Mouse (Mus musculus): Measurements from ENCODE around the gene Rab3gap1. TPM values are rescaled to one million over a fixed set of nuclear protein-coding genes. Genes with fewer than 3 reads are reported as not detected.

Rab3gap1 gene
- polyA plus RNA-seq, 1 experiment from 2014 or later, result 19.9 TPM

GRCm38 (mm10) chr1:127958801-127959200 lies 90.2 kb downstream of the Rab3gap1 start:
- H3K27ac ChIP-seq (ENCODE audit: low read depth, low read length), result no peak overlapping the region; the same call in 1 of the 2 replicates
- ATAC-seq (replicated peaks; ENCODE audit: low FRiP score), result no peak
- no peak overlapping the region for H3K4me2 ChIP-seq

DNA sequence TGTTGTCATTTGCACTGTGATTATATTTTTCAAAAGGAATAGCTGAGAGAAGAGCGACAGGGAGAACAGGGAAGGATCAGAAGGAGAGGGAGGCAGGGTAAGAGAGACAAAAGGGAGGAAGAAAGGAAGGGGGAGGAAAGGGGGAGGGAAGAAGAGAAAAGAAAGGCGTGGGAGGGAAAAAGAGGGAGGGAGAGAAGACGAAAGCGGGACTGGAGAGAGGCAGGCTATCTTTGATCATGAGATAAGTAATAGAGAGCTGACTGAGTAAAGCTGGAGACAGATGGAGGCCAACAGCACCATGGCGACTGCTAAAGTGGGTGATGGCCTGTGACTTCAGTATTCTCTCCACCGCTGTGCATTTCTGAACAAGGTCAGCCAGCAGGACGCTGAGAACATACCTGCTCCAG lies 90.7 kb downstream of the Rab3gap1 start:
- Histone ChIP-seq H3K4me3 (ENCODE audit: low read depth, low read length) (no peak overlapping the region), H3K9ac (ENCODE audit: low read depth, low read length) (no peak overlapping the region), H3K4me1 (replicated peaks; ENCODE audit: control insufficient read depth, insufficient read depth, low read length) (no peaks in the 10 kb centered on the region), H3K36me3 (ENCODE audit: control insufficient read depth, insufficient read depth, low read length) (peaks cover 3% of the 10 kb centered on the region; the same call in 1 of the 2 replicates), H3K4me2 (no peak overlapping the region), H3K27me3 (replicated peaks; ENCODE audit: control insufficient read depth, insufficient read depth, low read length) (no peaks in the 10 kb centered on the region), H3K9me3 (ENCODE audit: control insufficient read depth, low read length) (no peaks in the 10 kb centered on the region), H3K27ac (ENCODE audit: low read depth, low read length) (no peak overlapping the region)
- DNase-seq (ENCODE audit: low spot score) (no peak), ATAC-seq (replicated peaks; ENCODE audit: low FRiP score) (no peak)
- 67% methylated on average over 7 of the region's 7 CpGs for WGBS

More at GRCm38 (mm10) chr1:127958801-127959200, 90.2 kb downstream of the Rab3gap1 start:
- Histone ChIP-seq H3K27me3 (replicated peaks; ENCODE audit: control insufficient read depth, insufficient read depth, low read length) (no peaks in the 10 kb centered on the region), H3K9ac (ENCODE audit: low read depth, low read length) (no peak overlapping the region), H3K9me3 (ENCODE audit: control insufficient read depth, low read length) (no peaks in the 10 kb centered on the region), H3K4me1 (replicated peaks; ENCODE audit: control insufficient read depth, insufficient read depth, low read length) (no peaks in the 10 kb centered on the region), H3K36me3 (ENCODE audit: control insufficient read depth, insufficient read depth, low read length) (peaks cover 3% of the 10 kb centered on the region; the same call in 1 of the 2 replicates), H3K4me3 (ENCODE audit: low read depth, low read length) (no peak overlapping the region)
- 50% methylated on average over 5 of the region's 5 CpGs for WGBS
- no peak for DNase-seq (ENCODE audit: low spot score)

GRCm38 (mm10) chr1:127961140-127961539 lies 92.6 kb downstream of the Rab3gap1 start:
- no peak overlapping the region for H3K4me2 ChIP-seq
- ATAC-seq (replicated peaks; ENCODE audit: low FRiP score), result no peak
- H3K9ac ChIP-seq (ENCODE audit: low read depth, low read length), result no peak overlapping the region
- no peak overlapping the region for H3K4me3 ChIP-seq (ENCODE audit: low read depth, low read length)
- WGBS, result 92% methylated on average over 1 of the region's 1 CpGs
- no peak overlapping the region for H3K27ac ChIP-seq (ENCODE audit: low read depth, low read length)
- no peaks in the 10 kb centered on the region for H3K4me1 ChIP-seq (replicated peaks; ENCODE audit: control insufficient read depth, insufficient read depth, low read length)
- no peak for DNase-seq (ENCODE audit: low spot score)
- H3K36me3 ChIP-seq (ENCODE audit: control insufficient read depth, insufficient read depth, low read length), result peaks cover 3% of the 10 kb centered on the region; the same call in 1 of the 2 replicates
- H3K27me3 ChIP-seq (replicated peaks; ENCODE audit: control insufficient read depth, insufficient read depth, low read length), result no peaks in the 10 kb centered on the region
- no peaks in the 10 kb centered on the region for H3K9me3 ChIP-seq (ENCODE audit: control insufficient read depth, low read length)

DNA sequence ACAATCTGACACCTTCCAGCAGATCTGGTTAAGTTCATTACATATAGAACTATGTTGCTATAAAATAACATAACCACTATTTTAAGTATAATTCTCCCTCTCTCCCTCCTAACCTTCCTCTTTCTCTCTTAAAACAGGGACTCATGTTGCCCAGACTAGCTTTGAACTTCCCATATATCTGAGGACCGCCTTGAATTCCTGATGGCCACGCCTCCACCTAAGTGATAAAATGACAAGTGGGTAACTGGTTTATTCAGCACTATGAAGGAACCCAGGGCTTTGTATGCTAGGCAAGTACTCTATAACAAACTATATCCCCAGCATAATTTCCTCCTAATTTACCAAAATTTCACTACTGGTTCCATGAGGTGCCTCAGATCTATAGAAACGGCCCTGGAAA lies 94.8 kb downstream of the Rab3gap1 start:
- ATAC-seq (replicated peaks; ENCODE audit: low FRiP score) (no peak), DNase-seq (ENCODE audit: low spot score) (no peak)
- H3K27me3 ChIP-seq (replicated peaks; ENCODE audit: control insufficient read depth, insufficient read depth, low read length), result no peaks in the 10 kb centered on the region
- H3K9me3 ChIP-seq (ENCODE audit: control insufficient read depth, low read length), result no peaks in the 10 kb centered on the region
- peaks cover 3% of the 10 kb centered on the region; the same call in 1 of the 2 replicates for H3K36me3 ChIP-seq (ENCODE audit: control insufficient read depth, insufficient read depth, low read length)
- WGBS, result 90% methylated on average over 3 of the region's 3 CpGs
- no peaks in the 10 kb centered on the region for H3K4me1 ChIP-seq (replicated peaks; ENCODE audit: control insufficient read depth, insufficient read depth, low read length)
- no peak overlapping the region for H3K27ac ChIP-seq (ENCODE audit: low read depth, low read length)
- H3K9ac ChIP-seq (ENCODE audit: low read depth, low read length), result no peak overlapping the region
- no peak overlapping the region for H3K4me3 ChIP-seq (ENCODE audit: low read depth, low read length)
- H3K4me2 ChIP-seq, result no peak overlapping the region

DNA sequence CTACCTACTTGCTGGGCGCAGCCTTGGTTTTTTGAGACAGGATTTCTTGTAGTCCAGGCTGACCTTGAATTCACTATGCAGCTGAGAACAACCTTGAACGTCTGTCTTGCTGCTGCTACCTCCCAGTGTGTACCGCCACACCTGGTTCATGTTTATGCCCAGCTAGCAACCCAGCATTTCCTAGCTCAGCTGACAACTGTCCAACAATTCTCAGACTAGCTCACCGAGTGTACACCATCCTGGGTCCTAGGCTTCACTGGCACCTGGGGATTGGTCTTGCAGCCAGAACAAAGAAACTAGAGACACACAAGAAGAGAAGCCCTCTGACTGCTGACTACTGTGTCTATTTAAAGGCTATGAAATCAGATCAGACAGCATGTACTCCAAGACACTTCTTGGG lies 102.3 kb downstream of the Rab3gap1 start:
- Histone ChIP-seq H3K9ac (ENCODE audit: low read depth, low read length) (no peak overlapping the region), H3K27me3 (replicated peaks; ENCODE audit: control insufficient read depth, insufficient read depth, low read length) (no peaks in the 10 kb centered on the region), H3K4me1 (replicated peaks; ENCODE audit: control insufficient read depth, insufficient read depth, low read length) (no peaks in the 10 kb centered on the region), H3K27ac (ENCODE audit: low read depth, low read length) (no peak overlapping the region), H3K4me2 (no peak overlapping the region), H3K4me3 (ENCODE audit: low read depth, low read length) (no peak overlapping the region), H3K9me3 (ENCODE audit: control insufficient read depth, low read length) (no peaks in the 10 kb centered on the region), H3K36me3 (ENCODE audit: control insufficient read depth, insufficient read depth, low read length) (no peaks in the 10 kb centered on the region; the same call in 1 of the 2 replicates)
- 83% methylated on average over 4 of the region's 4 CpGs for WGBS
- no peak for ATAC-seq (replicated peaks; ENCODE audit: low FRiP score)
- no peak for DNase-seq (ENCODE audit: low spot score)

GRCm38 (mm10) chr1:127974082-127974481 lies 105.5 kb downstream of the Rab3gap1 start:
- 91% methylated on average over 4 of the region's 4 CpGs for WGBS
- H3K4me3 ChIP-seq (ENCODE audit: low read depth, low read length), result no peak overlapping the region

GRCm38 (mm10) chr1:127975676-127976075 lies 107.1 kb downstream of the Rab3gap1 start:
- Histone ChIP-seq H3K36me3 (ENCODE audit: control insufficient read depth, insufficient read depth, low read length) (no peaks in the 10 kb centered on the region; the same call in 1 of the 2 replicates), H3K9me3 (ENCODE audit: control insufficient read depth, low read length) (no peaks in the 10 kb centered on the region), H3K9ac (ENCODE audit: low read depth, low read length) (no peak overlapping the region), H3K27me3 (replicated peaks; ENCODE audit: control insufficient read depth, insufficient read depth, low read length) (no peaks in the 10 kb centered on the region), H3K27ac (ENCODE audit: low read depth, low read length) (no peak overlapping the region), H3K4me3 (ENCODE audit: low read depth, low read length) (no peak overlapping the region), H3K4me2 (no peak overlapping the region), H3K4me1 (replicated peaks; ENCODE audit: control insufficient read depth, insufficient read depth, low read length) (no peaks in the 10 kb centered on the region)
- no peak for ATAC-seq (replicated peaks; ENCODE audit: low FRiP score)
- WGBS, result 74% methylated on average over 2 of the region's 2 CpGs
- DNase-seq (ENCODE audit: low spot score), result no peak

More at GRCm38 (mm10) chr1:127974082-127974481, 105.5 kb downstream of the Rab3gap1 start:
- Histone ChIP-seq H3K27ac (ENCODE audit: low read depth, low read length) (no peak overlapping the region), H3K4me2 (no peak overlapping the region), H3K9me3 (ENCODE audit: control insufficient read depth, low read length) (no peaks in the 10 kb centered on the region), H3K36me3 (ENCODE audit: control insufficient read depth, insufficient read depth, low read length) (no peaks in the 10 kb centered on the region; the same call in 1 of the 2 replicates), H3K27me3 (replicated peaks; ENCODE audit: control insufficient read depth, insufficient read depth, low read length) (no peaks in the 10 kb centered on the region), H3K4me1 (replicated peaks; ENCODE audit: control insufficient read depth, insufficient read depth, low read length) (no peaks in the 10 kb centered on the region), H3K9ac (ENCODE audit: low read depth, low read length) (no peak overlapping the region)
- DNase-seq (ENCODE audit: low spot score) (no peak), ATAC-seq (replicated peaks; ENCODE audit: low FRiP score) (no peak)

DNA sequence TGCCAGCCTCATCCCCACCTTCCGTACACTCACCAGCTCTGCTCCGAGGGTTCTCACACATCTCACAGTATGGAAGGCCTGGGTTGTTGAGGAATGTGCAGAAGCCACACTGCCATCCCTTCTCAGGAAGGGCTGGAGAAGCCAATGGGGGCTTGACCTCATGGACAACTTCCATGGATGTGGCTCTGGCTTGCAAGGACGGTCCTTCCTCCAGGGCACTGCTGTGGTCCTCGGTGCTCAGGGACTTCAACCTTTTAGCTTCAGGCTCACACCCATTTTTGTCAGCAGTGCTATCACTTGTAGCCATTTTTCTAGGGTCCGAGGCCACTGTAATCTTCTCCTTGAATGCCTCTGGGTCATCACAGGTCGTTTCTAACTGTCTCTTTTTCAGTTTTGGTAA lies 107.5 kb downstream of the Rab3gap1 start:
- WGBS, result 80% methylated on average over 6 of the region's 6 CpGs
- Histone ChIP-seq H3K27me3 (replicated peaks; ENCODE audit: control insufficient read depth, insufficient read depth, low read length) (no peaks in the 10 kb centered on the region), H3K36me3 (ENCODE audit: control insufficient read depth, insufficient read depth, low read length) (no peaks in the 10 kb centered on the region; the same call in 1 of the 2 replicates), H3K9ac (ENCODE audit: low read depth, low read length) (no peak overlapping the region), H3K27ac (ENCODE audit: low read depth, low read length) (no peak overlapping the region), H3K4me2 (no peak overlapping the region), H3K4me1 (replicated peaks; ENCODE audit: control insufficient read depth, insufficient read depth, low read length) (no peaks in the 10 kb centered on the region), H3K4me3 (ENCODE audit: low read depth, low read length) (no peak overlapping the region), H3K9me3 (ENCODE audit: control insufficient read depth, low read length) (no peaks in the 10 kb centered on the region)
- DNase-seq (ENCODE audit: low spot score), result no peak
- no peak for ATAC-seq (replicated peaks; ENCODE audit: low FRiP score)

- Histone ChIP-seq H3K4me3 (ENCODE audit: low read depth, low read length) (no peak overlapping the region), H3K4me1 (replicated peaks; ENCODE audit: control insufficient read depth, insufficient read depth, low read length) (no peaks in the 10 kb centered on the region), H3K4me2 (no peak overlapping the region), H3K9me3 (ENCODE audit: control insufficient read depth, low read length) (no peaks in the 10 kb centered on the region), H3K27me3 (replicated peaks; ENCODE audit: control insufficient read depth, insufficient read depth, low read length) (no peaks in the 10 kb centered on the region), H3K36me3 (ENCODE audit: control insufficient read depth, insufficient read depth, low read length) (no peaks in the 10 kb centered on the region; the same call in 1 of the 2 replicates), H3K27ac (ENCODE audit: low read depth, low read length) (no peak overlapping the region), H3K9ac (ENCODE audit: low read depth, low read length) (no peak overlapping the region)
- DNase-seq (ENCODE audit: low spot score) (no peak), ATAC-seq (replicated peaks; ENCODE audit: low FRiP score) (no peak)
- 89% methylated on average over 1 of the region's 1 CpGs for WGBS
Observed at GRCm38 (mm10) chr1:127978125-127978524, 109.6 kb downstream of the Rab3gap1 start.
